Mouse (Mus musculus) MEL (cell line): Measurements from ENCODE around the gene Bcat2. TPM values are rescaled to one million over a fixed set of nuclear protein-coding genes. Genes with fewer than 3 reads are reported as not detected.

Experiments used
- DNase-seq: peaks from one replicate; pipeline ENCODE4 v3.0.0; 2011; ENCODE audit warnings: low read depth, low spot score
- H3K27ac ChIP-seq: 2 replicates; pipeline ENCODE4 v1.5.1; 2012; ENCODE audit warnings: low read depth, mild to moderate bottlenecking, control low read depth, low read length, moderate library complexity; ENCODE audit not compliant: control insufficient read depth
- H3K27me3 ChIP-seq, 2 experiments: fragments of 150-350 bp in 1 of 2; sonication (generic) in 1 of 2; 2 replicates each; pipeline ENCODE4 v1.6.1; 2012; ENCODE audit warnings: low read length in 2 of 2, mild to moderate bottlenecking in 2 of 2, improper control_type of control experiment in 1 of 2, moderate library complexity in 1 of 2; ENCODE audit not compliant: insufficient read depth in 2 of 2, control insufficient read depth in 1 of 2
- H3K36me3 ChIP-seq, 2 experiments: 2 replicates each; pipeline ENCODE4 v1.6.1; 2012 to 2014; ENCODE audit warnings: low read length in 2 of 2, improper control_type of control experiment in 1 of 2, inconsistent platforms in 1 of 2, mild to moderate bottlenecking in 1 of 2; ENCODE audit not compliant: insufficient read depth in 2 of 2, control insufficient read depth in 1 of 2
- H3K4me1 ChIP-seq, 2 experiments: fragments of 150-350 bp in 1 of 2; sonication (generic) in 1 of 2; 2 replicates each; pipeline ENCODE4 v1.6.1; 2012; ENCODE audit warnings: low read length in 2 of 2, improper control_type of control experiment in 1 of 2, mild to moderate bottlenecking in 1 of 2; ENCODE audit not compliant: insufficient read depth in 2 of 2, control insufficient read depth in 1 of 2
- H3K4me3 ChIP-seq, 2 experiments: fragments of 150-350 bp in 1 of 2; sonication (generic) in 1 of 2; 2 replicates each; pipeline ENCODE4 v1.5.1; 2012; ENCODE audit warnings: low read depth in 2 of 2, low read length in 2 of 2, mild to moderate bottlenecking in 2 of 2, moderate library complexity in 2 of 2, control low read depth in 1 of 2, improper control_type of control experiment in 1 of 2; ENCODE audit not compliant: control insufficient read depth in 1 of 2, insufficient read depth in 1 of 2
- H3K79me2 ChIP-seq: 2 replicates; pipeline ENCODE4 v1.6.1; 2012; ENCODE audit warnings: mild to moderate bottlenecking, low read length, moderate library complexity; ENCODE audit not compliant: control insufficient read depth, poor library complexity, insufficient read depth
- H3K9ac ChIP-seq: 2 replicates; pipeline ENCODE4 v1.6.1; 2012; ENCODE audit warnings: low read depth, mild to moderate bottlenecking, control low read depth, low read length, moderate library complexity; ENCODE audit not compliant: control insufficient read depth, poor library complexity, severe bottlenecking
- H3K9me3 ChIP-seq: fragments of 150-350 bp; sonication (generic); replicated peaks from 2 replicates; pipeline ENCODE4 v1.6.1; 2012; ENCODE audit warnings: mild to moderate bottlenecking, low read length, improper control_type of control experiment, moderate library complexity; ENCODE audit not compliant: insufficient read depth
- BHLHE40 ChIP-seq: IDR thresholded peaks from 2 replicates; pipeline ENCODE4 v1.6.1; 2012; ENCODE audit warnings: low read depth, mild to moderate bottlenecking, inconsistent platforms, low read length, improper control_type of control experiment, borderline replicate concordance
- CHD1 ChIP-seq: IDR thresholded peaks from 2 replicates; pipeline ENCODE4 v1.6.1; 2012; ENCODE audit warnings: low read depth, mild to moderate bottlenecking, inconsistent platforms, low read length, improper control_type of control experiment
- CHD2 ChIP-seq: IDR thresholded peaks from 2 replicates; pipeline ENCODE4 v1.6.1; 2011; ENCODE audit warnings: low read length, improper control_type of control experiment
- CTCF ChIP-seq, 3 experiments: IDR thresholded peaks in 2 of 3; conservative IDR thresholded peaks in 1 of 3; 2 replicates each; pipeline ENCODE4 v1.5.1; 2011 to 2012; ENCODE audit warnings: low read length in 3 of 3, low read depth in 2 of 3, mild to moderate bottlenecking in 2 of 3, improper control_type of control experiment in 1 of 3, inconsistent platforms in 1 of 3, mixed read lengths in 1 of 3, moderate library complexity in 1 of 3; ENCODE audit not compliant: control insufficient read depth in 1 of 3, insufficient read depth in 1 of 3, poor library complexity in 1 of 3, severe bottlenecking in 1 of 3
- ELF1 ChIP-seq: IDR thresholded peaks from 2 replicates; pipeline ENCODE4 v1.6.1; 2014; ENCODE audit warnings: low read depth, mild to moderate bottlenecking, inconsistent platforms, low read length, improper control_type of control experiment, moderate library complexity
- EP300 ChIP-seq, 2 experiments: IDR thresholded peaks; 2 replicates each; pipeline ENCODE4 v1.6.1; 2011; ENCODE audit warnings: improper control_type of control experiment in 2 of 2, low read length in 2 of 2, low read depth in 1 of 2, mild to moderate bottlenecking in 1 of 2
- GATA1 ChIP-seq: IDR thresholded peaks from 2 replicates; pipeline ENCODE4 v1.6.1; 2011; ENCODE audit warnings: low read depth, low read length, improper control_type of control experiment
- HCFC1 ChIP-seq: IDR thresholded peaks from 2 replicates; pipeline ENCODE4 v1.6.1; 2012; ENCODE audit warnings: low read depth, mild to moderate bottlenecking, inconsistent platforms, low read length, improper control_type of control experiment, moderate library complexity
- KAT2A ChIP-seq: conservative IDR thresholded peaks from 2 replicates; pipeline ENCODE4 v1.6.1; 2012; ENCODE audit warnings: low read depth, low read length, improper control_type of control experiment, inconsistent platforms
- MAFK ChIP-seq: IDR thresholded peaks from 2 replicates; pipeline ENCODE4 v1.6.1; 2011; ENCODE audit warnings: low read depth, mild to moderate bottlenecking, low read length, improper control_type of control experiment, borderline replicate concordance
- MAX ChIP-seq: IDR thresholded peaks from 2 replicates; pipeline ENCODE4 v1.6.1; 2011; ENCODE audit warnings: low read length, improper control_type of control experiment
- MAZ ChIP-seq: IDR thresholded peaks from 2 replicates; pipeline ENCODE4 v1.6.1; 2012; ENCODE audit warnings: low read depth, mild to moderate bottlenecking, inconsistent platforms, low read length, improper control_type of control experiment
- MEF2A ChIP-seq: IDR thresholded peaks from 2 replicates; pipeline ENCODE4 v1.6.1; 2014; ENCODE audit warnings: low read depth, mild to moderate bottlenecking, inconsistent platforms, low read length, improper control_type of control experiment; ENCODE audit not compliant: poor library complexity, insufficient replicate concordance, severe bottlenecking; ENCODE audit errors: extremely low read depth
- MXI1 ChIP-seq: IDR thresholded peaks from 2 replicates; pipeline ENCODE4 v1.6.1; 2011; ENCODE audit warnings: mild to moderate bottlenecking, low read depth, low read length, improper control_type of control experiment
- MYB ChIP-seq: IDR thresholded peaks from 2 replicates; pipeline ENCODE4 v1.6.1; 2011; ENCODE audit warnings: mild to moderate bottlenecking, low read depth, low read length, improper control_type of control experiment
- NRF1 ChIP-seq: IDR thresholded peaks from 2 replicates; pipeline ENCODE4 v1.6.1; 2014; ENCODE audit warnings: low read depth, mild to moderate bottlenecking, inconsistent platforms, low read length, improper control_type of control experiment, moderate library complexity; ENCODE audit not compliant: poor library complexity, insufficient read depth, severe bottlenecking
- POLR2AphosphoS2 ChIP-seq: IDR thresholded peaks from 2 replicates; pipeline ENCODE4 v1.6.1; 2011; ENCODE audit warnings: low read length, improper control_type of control experiment
- POLR2AphosphoS5 ChIP-seq: IDR thresholded peaks from 2 replicates; pipeline ENCODE4 v1.6.1; 2012; ENCODE audit warnings: low read depth, borderline replicate concordance, mild to moderate bottlenecking, inconsistent platforms, low read length, moderate library complexity, mixed read lengths
- RAD21 ChIP-seq: IDR thresholded peaks from 2 replicates; pipeline ENCODE4 v1.6.1; 2011; ENCODE audit warnings: mild to moderate bottlenecking, low read depth, low read length, improper control_type of control experiment
- RCOR1 ChIP-seq: IDR thresholded peaks from 2 replicates; pipeline ENCODE4 v1.6.1; 2012; ENCODE audit warnings: low read depth, mild to moderate bottlenecking, inconsistent platforms, low read length, improper control_type of control experiment
- SIN3A ChIP-seq: IDR thresholded peaks from 2 replicates; pipeline ENCODE4 v1.6.1; 2012; ENCODE audit warnings: low read length, improper control_type of control experiment, inconsistent platforms
- TBP ChIP-seq: IDR thresholded peaks from 2 replicates; pipeline ENCODE4 v1.8.0; 2011; ENCODE audit warnings: low read depth, low read length, improper control_type of control experiment
- TCF12 ChIP-seq: IDR thresholded peaks from 2 replicates; pipeline ENCODE4 v1.6.1; 2014; ENCODE audit warnings: low read depth, mild to moderate bottlenecking, inconsistent platforms, low read length, improper control_type of control experiment, moderate library complexity
- UBTF ChIP-seq: IDR thresholded peaks from 2 replicates; pipeline ENCODE4 v1.6.1; 2012; ENCODE audit warnings: low read depth, mild to moderate bottlenecking, inconsistent platforms, low read length, improper control_type of control experiment, moderate library complexity, borderline replicate concordance; ENCODE audit not compliant: insufficient read depth
- ZC3H11A ChIP-seq: IDR thresholded peaks from 2 replicates; pipeline ENCODE4 v1.6.1; 2012; ENCODE audit warnings: low read depth, mild to moderate bottlenecking, inconsistent platforms, low read length, improper control_type of control experiment
- ZKSCAN1 ChIP-seq: IDR thresholded peaks from 2 replicates; pipeline ENCODE4 v1.6.1; 2012; ENCODE audit warnings: low read depth, mild to moderate bottlenecking, inconsistent platforms, low read length, improper control_type of control experiment, moderate library complexity
- ZMIZ1 ChIP-seq: IDR thresholded peaks from 2 replicates; pipeline ENCODE4 v1.6.1; 2012; ENCODE audit warnings: low read depth, mild to moderate bottlenecking, inconsistent platforms, low read length, improper control_type of control experiment, moderate library complexity
- polyA plus RNA-seq, 2 experiments: library from polyadenylated mRNA; stranded (reverse) in 1 of 2; unstranded in 1 of 2; fragments of >175 nt in 1 of 2; fragments of >200 nt in 1 of 2; gene quantifications; 2 replicates each; pipeline versions ENCODE4 v1.2.1 to v1.2.4; 2012; ENCODE audit warnings: low replicate concordance in 2 of 2, low read depth in 1 of 2; ENCODE audit not compliant: insufficient read length in 2 of 2, insufficient read depth in 1 of 2, missing spikeins in 1 of 2
- total RNA-seq: library from RNA; depleted of rRNA; stranded (reverse); fragments of 300-350 nt; gene quantifications from 2 replicates; pipeline ENCODE4 v1.2.3, GENCODE M21; 2012

Gene Bcat2
- total and polyA plus RNA-seq, 3 experiments: 49.4 to 140 TPM; not detected in 1

DNA sequence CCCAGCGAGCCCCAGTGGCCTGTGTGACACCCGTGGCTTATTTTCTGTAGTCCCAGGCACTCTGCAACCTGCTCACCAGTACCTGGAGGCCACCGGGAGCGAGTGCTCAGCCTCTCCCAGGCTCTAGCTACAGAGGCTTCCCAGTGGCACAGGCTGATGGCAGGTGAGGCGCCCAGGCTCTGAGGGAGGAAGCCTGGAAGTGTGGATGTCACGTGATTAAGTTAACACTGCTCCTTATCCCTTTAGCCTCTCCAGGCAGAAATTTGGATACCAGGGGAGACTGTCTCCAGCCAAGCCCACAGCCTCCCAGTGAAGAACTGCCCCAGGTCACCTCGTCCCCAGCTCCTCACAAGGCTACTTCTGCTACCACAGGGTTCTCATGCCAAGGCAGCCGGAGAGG is 16.4 kb upstream of the Bcat2 start:
- no peak for DNase-seq
- H3K27me3 ChIP-seq: no peaks in the 10 kb centered on the region
- no peak for TF ChIP-seq POLR2AphosphoS2
- no peak for TF ChIP-seq EP300 (IDR thresholded peaks at IDR 0.05; ENCODE audit: low read depth in 1 of 2, low read length in 2 of 2)
- no peak for TF ChIP-seq CTCF (IDR thresholded peaks at IDR 0.05 in 2 of 3, conservative IDR thresholded peaks at IDR 0.05 in 1 of 3; ENCODE audit: control insufficient read depth in 1 of 3, insufficient read depth in 1 of 3, low read depth in 2 of 3, low read length in 3 of 3, poor library complexity in 1 of 3, severe bottlenecking in 1 of 3)
- no peak for TF ChIP-seq MAX
- no peak for TF ChIP-seq RCOR1
- TF ChIP-seq ZMIZ1: no peak
- no peak for TF ChIP-seq RAD21
- no peak for TF ChIP-seq CHD1
- no peak for TF ChIP-seq UBTF
- TF ChIP-seq POLR2AphosphoS5: no peak
- TF ChIP-seq MAZ: no peak
- no peak for TF ChIP-seq KAT2A
- TF ChIP-seq NRF1: no peak
- TF ChIP-seq ELF1: no peak
- no peak overlapping the region for H3K4me3 ChIP-seq
- no peak overlapping the region for H3K9ac ChIP-seq
- no peaks in the 10 kb centered on the region for H3K36me3 ChIP-seq
- H3K9me3 ChIP-seq: no peaks in the 10 kb centered on the region
- no peaks in the 10 kb centered on the region for H3K79me2 ChIP-seq
- no peak overlapping the region for H3K27ac ChIP-seq
- H3K4me1 ChIP-seq: no peaks in the 10 kb centered on the region

GRCm38 (mm10) chr7:45553990-45554389 is 16.0 kb upstream of the Bcat2 start:
- Histone ChIP-seq H3K27ac (no peak overlapping the region), H3K4me1 (no peaks in the 10 kb centered on the region)

More at GRCm38 (mm10) chr7:45553990-45554389, 16.0 kb upstream of the Bcat2 start:
- no peak overlapping the region for H3K4me3 ChIP-seq
- H3K9me3 ChIP-seq: no peaks in the 10 kb centered on the region
- no peak overlapping the region for H3K9ac ChIP-seq
- no peaks in the 10 kb centered on the region for H3K36me3 ChIP-seq
- no peak for DNase-seq
- no peaks in the 10 kb centered on the region for H3K27me3 ChIP-seq
- no peak for TF ChIP-seq ELF1
- TF ChIP-seq MXI1: no peak
- no peak for TF ChIP-seq MAFK
- no peak for TF ChIP-seq HCFC1
- no peak for TF ChIP-seq CTCF (IDR thresholded peaks at IDR 0.05 in 2 of 3, conservative IDR thresholded peaks at IDR 0.05 in 1 of 3; ENCODE audit: control insufficient read depth in 1 of 3, insufficient read depth in 1 of 3, low read depth in 2 of 3, low read length in 3 of 3, poor library complexity in 1 of 3, severe bottlenecking in 1 of 3)
- TF ChIP-seq BHLHE40: no peak
- no peak for TF ChIP-seq RAD21
- no peak for TF ChIP-seq MYB
- TF ChIP-seq ZKSCAN1: no peak
- no peak for TF ChIP-seq POLR2AphosphoS5
- TF ChIP-seq UBTF: no peak
- no peak for TF ChIP-seq CHD2
- no peak for TF ChIP-seq ZC3H11A
- no peak for TF ChIP-seq TBP
- no peak for TF ChIP-seq MEF2A
- no peak for TF ChIP-seq SIN3A
- TF ChIP-seq TCF12: no peak
- no peak for TF ChIP-seq GATA1
- H3K79me2 ChIP-seq: no peaks in the 10 kb centered on the region
